Mouse (Mus musculus): ENCODE measurements around the gene Mta2.

DNA sequence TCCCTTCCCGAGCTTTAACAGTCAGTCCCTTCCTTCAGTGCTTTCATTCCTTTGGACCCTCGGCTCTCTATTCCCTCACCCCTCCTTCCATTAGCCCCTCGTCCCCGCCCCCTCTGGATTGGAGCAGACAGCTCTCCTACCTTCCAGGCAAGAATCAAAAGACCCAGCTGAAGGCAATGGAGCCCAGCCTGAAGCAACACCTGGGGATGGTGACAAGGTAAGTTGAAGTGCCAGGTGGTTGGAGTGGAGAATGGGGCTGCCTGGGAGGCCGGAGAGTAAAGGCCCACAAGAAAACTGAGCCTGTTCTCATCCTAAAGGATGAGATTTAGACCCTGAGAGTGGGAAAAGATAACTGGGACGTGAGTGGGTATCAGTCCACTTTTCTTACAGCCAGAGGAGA, 33.1 kb upstream of the Mta2 start:
- TF ChIP-seq CTCF (IDR thresholded peaks at IDR 0.05) (no peak), EP300 (IDR thresholded peaks at IDR 0.05) (no peak)

Data from lung, postnatal 0 days (tissue).